Mouse (Mus musculus) gonadal fat pad, adult 2 months (tissue): ENCODE results near the gene Dusp5. TPM values are rescaled to one million over a fixed set of nuclear protein-coding genes. Genes with fewer than 3 reads are reported as not detected.
"Not testable (repeated sequence)": the region's sequence is repeated elsewhere in the genome, so short reads cannot be mapped to it uniquely, and the experiment has no call there.

Experiments
- DNase-seq: peaks from one replicate; pipeline ENCODE4 v3.0.0-alpha.2; 2012; ENCODE audit warnings: low read depth
- polyA plus RNA-seq: library from polyadenylated mRNA; depleted of rRNA; stranded (reverse); fragments of >200 nt; gene quantifications from 2 replicates; pipeline ENCODE4 v1.2.3, GENCODE M21; 2012; rRNA removed

Gene Dusp5
- polyA plus RNA-seq, 1 experiment = 21.2 TPM

DNA sequence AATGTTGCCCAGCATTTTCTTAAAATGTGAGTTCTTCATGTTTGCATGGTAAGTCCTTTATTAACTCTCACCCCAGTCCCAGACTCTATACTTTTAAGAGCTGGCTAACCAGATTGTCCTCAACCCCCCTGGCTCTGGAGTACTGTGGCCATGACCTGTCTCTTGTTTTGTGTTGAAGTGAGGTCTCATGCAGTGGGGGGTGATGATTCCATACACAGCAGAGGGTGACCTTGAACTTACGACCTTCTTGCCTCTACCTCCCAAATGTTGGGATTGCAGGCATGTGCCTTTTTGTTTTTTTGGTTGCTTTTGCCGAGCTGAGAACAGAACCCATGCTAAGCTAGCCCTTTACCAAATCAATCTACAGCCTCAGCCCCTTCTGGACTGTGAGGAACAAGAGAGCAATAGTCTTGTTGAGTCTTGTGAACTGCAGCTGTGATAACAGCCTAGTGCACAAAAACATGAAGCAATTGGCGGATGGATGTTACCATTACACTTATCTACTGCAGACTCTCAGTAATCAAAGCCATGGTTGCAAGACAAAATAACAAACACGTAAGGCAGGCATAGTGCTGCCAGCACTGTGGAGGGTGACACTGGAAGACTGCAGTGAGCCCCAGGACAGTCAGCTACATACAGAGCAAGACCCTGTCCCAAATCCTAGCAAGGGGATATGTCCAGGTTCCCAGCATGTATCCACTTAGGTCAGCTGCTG lies 46.5 kb downstream of the Dusp5 start:
- DNase-seq = no peak

DNA sequence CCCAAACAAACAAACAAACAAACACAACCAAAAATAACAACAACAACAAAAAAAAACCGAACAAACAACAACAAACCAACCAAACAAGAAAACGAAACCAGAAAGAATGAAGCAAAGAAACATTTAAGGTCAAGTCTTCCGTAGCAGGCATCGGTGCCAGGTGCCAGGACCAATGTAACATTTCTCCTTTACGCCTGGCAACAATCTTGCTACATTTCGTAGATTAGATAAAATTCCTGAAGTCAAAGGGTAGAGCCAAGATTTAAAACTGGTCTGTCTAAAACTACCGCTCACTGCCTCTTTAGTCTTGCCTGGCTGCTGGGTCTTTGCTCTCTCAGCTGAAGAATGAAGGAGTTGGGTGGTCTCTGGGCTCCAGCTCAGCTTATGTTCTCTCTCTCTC lies 47.2 kb downstream of the Dusp5 start:
- DNase-seq = no peak

DNA sequence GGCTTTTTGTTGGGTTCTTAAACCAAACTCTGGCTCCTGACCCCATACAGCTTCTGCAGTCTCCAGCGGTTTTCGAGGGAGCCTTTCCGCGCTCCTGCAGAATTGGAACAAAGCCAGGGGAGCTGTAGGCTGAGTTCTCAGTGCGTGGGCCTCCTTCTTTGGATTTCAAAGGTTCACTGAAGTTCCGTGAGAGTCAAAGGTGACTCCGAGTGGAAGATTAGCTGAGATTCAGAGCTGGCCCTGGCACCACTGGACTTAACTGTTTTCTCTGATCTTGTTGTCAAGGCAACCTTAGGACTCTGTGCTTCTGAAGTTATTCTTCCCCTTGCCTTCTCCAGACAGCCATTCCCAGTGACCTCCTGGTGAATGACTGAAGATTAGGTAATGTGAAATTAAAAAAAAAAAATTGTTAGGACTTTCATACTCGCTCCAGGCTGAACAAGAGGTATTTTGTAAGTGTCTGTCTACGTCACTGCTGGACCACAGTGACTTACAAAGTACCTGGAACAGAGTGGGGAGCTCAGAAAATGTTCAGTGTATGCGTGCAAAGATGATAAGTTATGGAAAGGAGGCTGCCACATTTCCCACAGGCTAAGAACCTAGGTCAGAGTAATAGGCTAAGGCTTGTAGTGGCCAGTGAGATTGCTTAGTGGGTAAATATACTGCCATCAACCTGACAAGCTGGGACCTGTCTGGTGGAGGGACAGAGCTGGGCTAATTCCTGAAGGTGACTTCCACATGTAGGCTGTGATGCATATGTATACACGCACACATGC lies 48.3 kb downstream of the Dusp5 start:
- no peak for DNase-seq

DNA sequence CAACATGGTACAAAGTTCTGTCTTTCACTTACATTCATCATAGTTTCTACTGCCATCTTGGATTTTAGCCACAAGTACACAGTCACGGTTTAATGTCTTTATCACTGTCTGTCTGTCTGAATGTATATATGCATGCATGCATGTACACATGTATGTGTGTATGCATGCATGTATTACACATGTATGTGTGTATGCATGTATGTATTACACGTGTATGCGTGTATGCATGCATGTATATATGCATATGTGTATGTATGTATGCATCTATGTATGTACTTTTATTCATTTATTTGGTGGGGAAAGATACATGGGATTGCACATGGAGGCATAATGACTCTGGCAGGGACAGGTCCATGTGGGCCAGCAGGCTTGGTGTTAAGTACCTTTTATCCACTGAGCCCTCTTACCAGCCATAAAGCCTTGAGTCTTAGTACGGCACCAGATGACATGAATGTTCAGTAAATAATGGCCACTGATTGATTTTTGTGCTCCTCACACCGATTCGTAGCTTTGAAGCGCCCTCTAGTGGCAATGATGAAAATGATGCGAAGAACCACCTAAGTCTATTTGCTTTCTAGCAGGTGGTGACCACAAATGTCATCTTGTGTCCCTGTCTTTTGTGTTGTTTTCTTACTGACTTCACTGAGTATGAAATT lies 49.8 kb downstream of the Dusp5 start:
- DNase-seq = no peak

DNA sequence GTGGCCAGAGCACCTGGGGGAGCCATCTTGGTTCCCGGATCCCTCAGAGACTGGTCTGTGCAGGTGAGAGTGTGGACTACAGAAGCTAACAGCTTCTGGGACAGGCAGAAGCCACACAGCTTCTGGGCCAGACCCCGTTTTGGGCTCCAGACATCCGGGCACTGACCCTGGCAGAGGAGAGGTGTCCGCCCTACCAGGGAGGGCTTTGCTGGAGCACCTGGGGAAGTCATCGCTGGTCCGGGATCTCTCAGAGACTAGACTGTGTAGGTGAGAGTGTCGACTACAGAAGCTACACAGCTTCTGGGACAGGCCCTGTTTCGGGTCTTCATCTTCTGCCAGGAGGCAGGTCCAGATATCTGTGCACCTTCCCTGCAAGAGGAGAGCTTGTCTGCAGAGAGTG lies 51.4 kb downstream of the Dusp5 start:
- DNase-seq = not testable (repeated sequence)

DNA sequence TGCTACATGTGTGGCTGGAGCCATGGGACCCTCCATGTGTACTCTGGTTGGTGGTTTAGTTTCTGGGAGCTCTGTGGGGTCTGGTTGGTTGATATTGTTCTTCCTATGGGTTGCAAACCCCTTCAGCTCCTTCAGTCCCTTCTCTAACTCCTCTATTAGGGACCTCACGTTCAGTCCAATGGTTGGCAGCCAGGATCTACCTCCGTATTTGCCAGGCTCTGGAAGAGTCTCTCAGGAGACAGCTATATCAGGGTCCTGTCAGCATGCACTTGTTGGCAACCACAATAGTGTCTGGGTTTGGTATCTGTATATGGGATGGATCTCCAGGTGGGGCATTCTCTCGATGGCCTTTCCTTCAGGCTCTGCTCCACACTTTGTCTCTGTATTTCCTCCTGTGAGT lies 58.8 kb downstream of the Dusp5 start:
- DNase-seq = not testable (repeated sequence)

DNA sequence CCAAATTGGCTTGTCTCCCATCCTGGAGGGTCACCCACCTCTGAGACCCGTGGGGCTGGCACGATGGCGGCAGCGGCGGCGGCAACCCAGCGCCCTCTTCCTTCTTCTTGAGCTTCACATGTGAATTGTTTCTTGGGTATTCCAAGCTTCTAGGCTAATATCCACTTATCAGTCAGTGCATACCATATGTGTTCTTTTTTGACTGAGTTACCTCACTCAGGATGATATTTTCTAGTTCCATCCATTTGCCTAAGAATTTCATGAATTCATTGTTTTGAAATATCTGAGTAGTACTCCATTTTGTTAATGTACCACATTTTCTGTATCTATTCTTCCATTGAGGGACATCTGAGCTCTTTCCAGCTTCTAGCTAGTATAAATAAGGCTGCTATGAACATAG lies 60.1 kb downstream of the Dusp5 start, which contains the start of gene Nutf2-ps1:
Gene Nutf2-ps1, minus strand, starts transcription at position 101 of the 400 bp plus-strand sequence.
- DNase-seq = not testable (repeated sequence)

Other genes starting within 250 kb of the Dusp5 start
- gene Mxi1, start 218.6 kb upstream of the Dusp5 start, polyA plus RNA-seq = 20.4 and 26.4 TPM in 2 replicates
- not detected in 2 replicates for gene Gm10197, start 157.3 kb upstream of the Dusp5 start, polyA plus RNA-seq
- 4.1 and 6.8 TPM in 2 replicates for gene Smndc1, start 138.5 kb upstream of the Dusp5 start, polyA plus RNA-seq
- 93.6 and 116 TPM in 2 replicates for gene Nutf2-ps1, start 60.0 kb downstream of the Dusp5 start, polyA plus RNA-seq
- 4.8 and 6.5 TPM in 2 replicates for gene Smc3, start 71.3 kb downstream of the Dusp5 start, polyA plus RNA-seq
- 1.9 and 2.2 TPM in 2 replicates for gene Rbm20, start 148.2 kb downstream of the Dusp5 start, polyA plus RNA-seq